Mouse (Mus musculus): ENCODE results near the gene Med13l. TPM values are rescaled to one million over a fixed set of nuclear protein-coding genes. Genes with fewer than 3 reads are reported as not detected.

Gene Med13l
- 17.1 and 17.9 TPM in 2 replicates for polyA plus RNA-seq (2012; rRNA removed)

DNA sequence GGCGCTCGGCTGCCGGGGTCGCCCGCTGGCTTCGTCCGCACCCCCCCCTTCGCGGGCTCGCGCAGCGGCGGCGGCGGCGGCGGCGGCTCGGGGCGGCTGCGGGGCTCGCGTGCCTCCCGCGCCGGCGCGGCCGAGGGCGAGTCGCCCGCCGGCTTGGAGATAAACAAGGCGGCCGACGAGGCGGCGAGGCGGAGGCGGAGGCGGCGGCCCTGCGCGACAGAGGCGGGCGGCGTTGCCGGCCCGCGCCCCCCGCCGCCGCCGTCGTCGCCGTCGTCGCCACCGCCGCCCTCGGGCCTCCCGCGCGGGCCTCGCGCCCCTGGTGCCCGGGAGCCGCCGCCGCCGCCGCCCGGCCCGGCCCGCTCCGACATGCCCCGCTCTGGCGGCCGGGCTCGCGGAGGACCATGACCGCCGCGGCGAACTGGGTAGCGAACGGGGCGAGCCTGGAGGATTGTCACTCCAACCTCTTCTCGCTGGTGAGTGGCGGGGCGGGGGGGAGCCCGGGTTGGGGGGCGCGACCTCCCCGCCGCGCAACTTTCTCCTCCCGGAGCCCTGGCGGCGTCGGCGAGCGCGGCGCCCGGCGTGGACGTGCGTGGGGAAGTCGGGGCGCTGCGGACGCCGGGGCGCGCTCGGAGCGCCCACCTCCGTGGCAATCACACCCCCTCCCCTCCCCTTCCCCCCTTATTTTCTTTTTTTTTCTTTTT is at the start of gene Med13l:
Gene Med13l (plus strand): TSS at position 295 of the 701 bp plus-strand sequence.

All from central nervous system, embryonic 14 days (tissue).